Mouse (Mus musculus): ENCODE results near the gene Fbxo17. TPM values are rescaled to one million over a fixed set of nuclear protein-coding genes. Genes with fewer than 3 reads are reported as not detected.

Fbxo17 gene
- polyA plus RNA-seq, 1 experiment from 2014 or later, result 10.9 TPM

GRCm38 (mm10) chr7:28714667-28715066 lies 1.9 kb upstream of the Fbxo17 start:
- Histone ChIP-seq H3K4me3 (ENCODE audit: low read depth, low read length) (no peak overlapping the region), H3K27me3 (replicated peaks; ENCODE audit: insufficient read depth, low read length) (no peaks in the 10 kb centered on the region), H3K4me2 (replicated peaks; ENCODE audit: low read depth, low read length) (no peak overlapping the region), H3K9me3 (ENCODE audit: low read length) (no peaks in the 10 kb centered on the region), H3K27ac (ENCODE audit: low read length) (no peak overlapping the region), H3K9ac (replicated peaks; ENCODE audit: low read depth) (no peak overlapping the region), H3K36me3 (ENCODE audit: insufficient read depth, low read length) (no peaks in the 10 kb centered on the region), H3K4me1 (ENCODE audit: insufficient read depth, low read depth, low read length) (no peaks in the 10 kb centered on the region)
- no peak for ATAC-seq
- no peak for DNase-seq (ENCODE audit: low spot score)
- WGBS, result 57% methylated on average over 5 of the region's 5 CpGs
- no peak for TF ChIP-seq EP300 (IDR thresholded peaks at IDR 0.05)
- no peak for TF ChIP-seq CTCF (IDR thresholded peaks at IDR 0.05)

GRCm38 (mm10) chr7:28715598-28715997 lies 1.0 kb upstream of the Fbxo17 start:
- 89% methylated on average over 2 of the region's 2 CpGs for WGBS
- DNase-seq (ENCODE audit: low spot score), result no peak
- H3K9ac ChIP-seq (replicated peaks; ENCODE audit: low read depth), result no peak overlapping the region
- H3K4me2 ChIP-seq (replicated peaks; ENCODE audit: low read depth, low read length), result no peak overlapping the region
- no peak overlapping the region for H3K27ac ChIP-seq (ENCODE audit: low read length)
- no peaks in the 10 kb centered on the region for H3K4me1 ChIP-seq (ENCODE audit: insufficient read depth, low read depth, low read length)
- no peaks in the 10 kb centered on the region for H3K27me3 ChIP-seq (replicated peaks; ENCODE audit: insufficient read depth, low read length)
- no peaks in the 10 kb centered on the region for H3K9me3 ChIP-seq (ENCODE audit: low read length)
- H3K4me3 ChIP-seq (ENCODE audit: low read depth, low read length), result no peak overlapping the region
- H3K36me3 ChIP-seq (ENCODE audit: insufficient read depth, low read length), result no peaks in the 10 kb centered on the region
- TF ChIP-seq CTCF (IDR thresholded peaks at IDR 0.05) (peak; percentile 41), EP300 (IDR thresholded peaks at IDR 0.05) (no peak)
- no peak for ATAC-seq

GRCm38 (mm10) chr7:28717726-28718125 lies 1.1 kb downstream of the Fbxo17 start:
- Histone ChIP-seq H3K27ac (ENCODE audit: low read length) (no peak overlapping the region), H3K9ac (replicated peaks; ENCODE audit: low read depth) (no peak overlapping the region), H3K4me2 (replicated peaks; ENCODE audit: low read depth, low read length) (no peak overlapping the region), H3K36me3 (ENCODE audit: insufficient read depth, low read length) (no peaks in the 10 kb centered on the region), H3K9me3 (ENCODE audit: low read length) (no peaks in the 10 kb centered on the region), H3K4me1 (ENCODE audit: insufficient read depth, low read depth, low read length) (no peaks in the 10 kb centered on the region), H3K4me3 (ENCODE audit: low read depth, low read length) (no peak overlapping the region), H3K27me3 (replicated peaks; ENCODE audit: insufficient read depth, low read length) (no peaks in the 10 kb centered on the region)
- TF ChIP-seq CTCF (IDR thresholded peaks at IDR 0.05) (no peak), EP300 (IDR thresholded peaks at IDR 0.05) (no peak)
- 62% methylated on average over 10 of the region's 10 CpGs for WGBS
- DNase-seq (ENCODE audit: low spot score) (peak; percentile 29), ATAC-seq (no peak)

- Histone ChIP-seq H3K27me3 (replicated peaks; ENCODE audit: insufficient read depth, low read length) (no peaks in the 10 kb centered on the region), H3K9me3 (ENCODE audit: low read length) (no peaks in the 10 kb centered on the region), H3K27ac (ENCODE audit: low read length) (no peak overlapping the region), H3K4me3 (ENCODE audit: low read depth, low read length) (no peak overlapping the region), H3K4me1 (ENCODE audit: insufficient read depth, low read depth, low read length) (no peaks in the 10 kb centered on the region), H3K9ac (replicated peaks; ENCODE audit: low read depth) (no peak overlapping the region), H3K36me3 (ENCODE audit: insufficient read depth, low read length) (no peaks in the 10 kb centered on the region), H3K4me2 (replicated peaks; ENCODE audit: low read depth, low read length) (no peak overlapping the region)
- ATAC-seq (no peak), DNase-seq (ENCODE audit: low spot score) (no peak)
- WGBS, result 42% methylated on average over 4 of the region's 4 CpGs
- TF ChIP-seq EP300 (IDR thresholded peaks at IDR 0.05), result no peak
- TF ChIP-seq CTCF (IDR thresholded peaks at IDR 0.05), result no peak
Measured at GRCm38 (mm10) chr7:28719159-28719558, 2.6 kb downstream of the Fbxo17 start.

- TF ChIP-seq EP300 (IDR thresholded peaks at IDR 0.05), result no peak
- no peak for TF ChIP-seq CTCF (IDR thresholded peaks at IDR 0.05)
- H3K27ac ChIP-seq (ENCODE audit: low read length), result no peak overlapping the region
- no peak overlapping the region for H3K9ac ChIP-seq (replicated peaks; ENCODE audit: low read depth)
- ATAC-seq (no peak), DNase-seq (ENCODE audit: low spot score) (no peak)
- H3K4me2 ChIP-seq (replicated peaks; ENCODE audit: low read depth, low read length), result no peak overlapping the region
- WGBS, result 77% methylated on average over 2 of the region's 2 CpGs
- no peaks in the 10 kb centered on the region for H3K27me3 ChIP-seq (replicated peaks; ENCODE audit: insufficient read depth, low read length)
- H3K4me1 ChIP-seq (ENCODE audit: insufficient read depth, low read depth, low read length), result no peaks in the 10 kb centered on the region
- no peaks in the 10 kb centered on the region for H3K36me3 ChIP-seq (ENCODE audit: insufficient read depth, low read length)
- no peaks in the 10 kb centered on the region for H3K9me3 ChIP-seq (ENCODE audit: low read length)
- H3K4me3 ChIP-seq (ENCODE audit: low read depth, low read length), result no peak overlapping the region
Measured at GRCm38 (mm10) chr7:28719650-28720049, 3.0 kb downstream of the Fbxo17 start.

- Histone ChIP-seq H3K4me1 (ENCODE audit: insufficient read depth, low read depth, low read length) (no peaks in the 10 kb centered on the region), H3K9me3 (ENCODE audit: low read length) (no peaks in the 10 kb centered on the region), H3K36me3 (ENCODE audit: insufficient read depth, low read length) (no peaks in the 10 kb centered on the region), H3K9ac (replicated peaks; ENCODE audit: low read depth) (no peak overlapping the region), H3K4me2 (replicated peaks; ENCODE audit: low read depth, low read length) (no peak overlapping the region), H3K27ac (ENCODE audit: low read length) (no peak overlapping the region), H3K4me3 (ENCODE audit: low read depth, low read length) (no peak overlapping the region), H3K27me3 (replicated peaks; ENCODE audit: insufficient read depth, low read length) (no peaks in the 10 kb centered on the region)
- TF ChIP-seq CTCF (IDR thresholded peaks at IDR 0.05) (no peak), EP300 (IDR thresholded peaks at IDR 0.05) (no peak)
- WGBS, result 55% methylated on average over 3 of the region's 3 CpGs
- ATAC-seq (peak; percentile 77), DNase-seq (ENCODE audit: low spot score) (peak; percentile 84)
Measured at GRCm38 (mm10) chr7:28720753-28721537, 4.3 kb downstream of the Fbxo17 start.
